Mouse (Mus musculus): ENCODE data around the gene Tub. TPM values are rescaled to one million over a fixed set of nuclear protein-coding genes. Genes with fewer than 3 reads are reported as not detected.

The Tub gene
- total RNA-seq, 2 experiments from 2014 or later, result 0.26 to 0.36 TPM

Other genes starting within 250 kb of the Tub start
- gene Olfr512, start 237.0 kb upstream of the Tub start, total RNA-seq (2021), result not detected
- not detected for gene Olfr513, start 199.4 kb upstream of the Tub start, total RNA-seq (2021)
- not detected for gene Olfr514, start 124.3 kb upstream of the Tub start, total RNA-seq (2021)
- gene Olfr516, start 99.8 kb upstream of the Tub start, total RNA-seq (2021), result not detected
- gene Olfr517, start 78.0 kb upstream of the Tub start, total RNA-seq (2021), result not detected
- not detected for gene Olfr518, start 65.3 kb upstream of the Tub start, total RNA-seq (2021)
- gene Olfr519, start 55.9 kb upstream of the Tub start, total RNA-seq (2021), result not detected
- gene Nlrp10, start 20.2 kb upstream of the Tub start, total RNA-seq (2021), result 10 to 100 TPM; 21.2 to 23.1 TPM
- gene Eif3f, start 15.9 kb upstream of the Tub start, total RNA-seq (2021), result 10 to 100 TPM; 79.2 to 85.2 TPM
- under 1 TPM; 0.70 to 0.89 TPM for gene Ric3, start 133.0 kb downstream of the Tub start, total RNA-seq (2021)
- gene Lmo1, start 224.9 kb downstream of the Tub start, total RNA-seq (2021), result 1 to 10 TPM; 2.4 to 2.6 TPM

Data from heart, postnatal 25 days (tissue).